Mouse (Mus musculus): ENCODE measurements at regions not wholly inside any gene's neighbourhood (a gene's known extent, or its start where the extent isn't known, plus 50 kb on each side); places are given as distances from the start of the nearest gene placed in this dataset.

GRCm38 (mm10) chr8:26527186-26527580 lies 407.8 kb downstream of the Gm45692 start:
- no peak for DNase-seq

- no peak for DNase-seq
Measured at GRCm38 (mm10) chr8:26529921-26530320, 410.6 kb downstream of the Gm45692 start.

GRCm38 (mm10) chr8:26533444-26534421 lies 414.4 kb downstream of the Gm45692 start:
- DNase-seq: peak; percentile 91

DNA sequence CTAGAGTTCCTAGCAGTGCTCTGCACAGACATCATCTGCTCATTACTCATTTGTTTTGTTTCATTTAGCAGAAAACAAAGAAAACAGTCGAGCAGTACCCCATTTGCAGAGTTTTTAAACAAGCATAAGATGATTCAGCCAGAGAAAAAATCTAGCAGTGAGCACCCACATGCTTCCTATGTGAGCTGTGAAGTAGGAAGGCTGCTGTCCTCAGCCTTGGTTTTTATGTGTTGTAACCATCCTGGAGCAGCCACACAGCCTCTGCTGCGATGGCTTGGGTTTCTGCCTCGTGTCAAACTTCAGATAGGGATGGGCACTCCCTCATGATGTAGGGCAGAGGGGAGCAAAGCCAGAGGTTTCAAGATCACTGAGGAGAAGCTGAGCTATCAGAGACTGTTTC lies 416.5 kb downstream of the Gm45692 start:
- DNase-seq: no peak

GRCm38 (mm10) chr8:26553691-26554090 lies 423.4 kb upstream of the Zfp703 start:
- no peak for DNase-seq

DNA sequence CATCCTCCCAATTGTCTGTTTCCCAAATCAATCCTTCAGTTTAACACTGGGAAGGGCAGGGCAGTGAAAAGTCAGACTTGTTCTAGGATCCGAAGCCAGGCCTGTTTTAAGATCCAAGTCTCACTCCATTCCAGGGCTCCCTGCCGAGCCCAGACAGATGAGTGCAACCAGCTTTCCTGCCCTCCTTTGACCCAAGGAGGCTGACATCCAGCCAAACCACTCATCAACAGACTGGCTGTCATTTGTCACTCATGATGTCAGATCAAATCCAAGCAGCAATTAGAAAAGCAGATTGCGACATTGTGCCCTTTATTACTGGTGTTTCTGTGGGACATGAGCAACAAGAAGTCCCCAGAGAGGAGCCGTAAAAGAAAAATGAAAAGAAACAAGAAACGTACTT lies 417.9 kb upstream of the Zfp703 start:
- no peak for DNase-seq

GRCm38 (mm10) chr8:26563151-26563550 lies 414.0 kb upstream of the Zfp703 start:
- DNase-seq: no peak

DNA sequence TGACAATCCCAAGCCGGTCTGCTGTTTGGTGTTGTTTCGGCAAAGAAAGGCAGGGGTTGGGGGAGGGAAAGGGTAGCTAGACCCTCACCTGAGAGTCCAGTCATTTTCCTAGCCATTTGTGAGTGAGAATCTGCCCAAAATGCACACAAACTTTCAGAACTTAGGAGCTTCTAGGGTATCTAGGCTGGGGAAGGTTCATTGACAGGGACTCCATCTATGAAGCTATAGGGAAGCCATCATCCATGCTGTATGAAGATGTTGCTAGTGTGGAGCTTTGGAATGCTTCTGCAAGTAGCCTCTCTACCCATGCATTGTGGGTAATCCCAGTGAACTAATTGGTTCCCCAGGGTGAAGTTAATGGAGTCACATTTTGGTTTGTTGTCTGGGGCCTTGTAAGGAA lies 412.9 kb upstream of the Zfp703 start:
- DNase-seq: no peak

DNA sequence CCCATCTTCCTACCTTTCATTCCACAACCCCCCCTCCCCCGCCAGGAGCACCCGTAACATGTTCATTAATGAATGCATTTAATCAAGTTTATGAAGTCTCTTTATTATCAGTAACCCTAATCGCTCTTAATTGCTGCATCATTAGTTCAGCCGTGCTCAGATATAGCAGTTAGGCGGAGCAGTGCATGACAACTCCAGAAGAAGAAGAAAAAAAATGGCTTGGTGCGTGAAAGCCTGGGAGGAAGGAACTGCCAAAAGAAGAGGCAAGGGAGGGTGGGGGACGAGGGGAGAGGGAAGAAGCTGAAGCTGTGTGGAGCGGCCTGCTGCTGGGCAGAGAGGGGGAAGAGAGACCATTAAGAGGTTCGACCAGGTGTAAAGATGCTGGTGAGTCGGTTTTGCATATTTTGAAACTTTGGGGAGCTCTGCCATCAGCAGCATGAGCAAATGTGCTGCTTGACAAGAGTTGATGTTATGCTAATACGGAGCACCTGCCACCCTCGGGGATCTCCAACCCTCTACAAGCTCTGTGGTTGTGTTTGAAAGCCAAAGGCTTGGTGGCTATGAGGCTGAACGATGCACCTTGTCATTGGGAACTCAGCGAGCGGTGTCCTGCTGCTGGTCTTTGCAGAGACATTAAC lies 408.6 kb upstream of the Zfp703 start:
- DNase-seq: no peak

DNA sequence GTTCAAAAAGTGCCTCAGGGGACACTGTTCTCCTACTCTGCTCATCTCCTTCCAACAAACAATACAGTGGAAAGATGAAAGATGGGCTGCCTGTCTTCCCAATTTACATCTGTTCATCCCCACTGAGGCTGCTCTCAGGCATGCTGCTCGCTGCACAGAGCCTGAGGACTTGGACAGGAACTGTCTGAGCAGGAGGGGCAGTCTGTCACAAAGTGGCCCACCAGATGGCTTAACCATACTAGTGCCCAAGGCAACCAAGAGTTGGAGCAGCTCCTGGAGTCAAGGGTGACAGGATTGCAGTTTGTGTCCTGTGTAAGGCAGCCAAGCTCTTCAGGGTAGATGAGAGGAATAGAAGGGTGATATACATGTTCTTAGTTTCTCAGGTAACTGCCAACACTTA lies 388.3 kb upstream of the Zfp703 start:
- peak; percentile 48 for DNase-seq

DNA sequence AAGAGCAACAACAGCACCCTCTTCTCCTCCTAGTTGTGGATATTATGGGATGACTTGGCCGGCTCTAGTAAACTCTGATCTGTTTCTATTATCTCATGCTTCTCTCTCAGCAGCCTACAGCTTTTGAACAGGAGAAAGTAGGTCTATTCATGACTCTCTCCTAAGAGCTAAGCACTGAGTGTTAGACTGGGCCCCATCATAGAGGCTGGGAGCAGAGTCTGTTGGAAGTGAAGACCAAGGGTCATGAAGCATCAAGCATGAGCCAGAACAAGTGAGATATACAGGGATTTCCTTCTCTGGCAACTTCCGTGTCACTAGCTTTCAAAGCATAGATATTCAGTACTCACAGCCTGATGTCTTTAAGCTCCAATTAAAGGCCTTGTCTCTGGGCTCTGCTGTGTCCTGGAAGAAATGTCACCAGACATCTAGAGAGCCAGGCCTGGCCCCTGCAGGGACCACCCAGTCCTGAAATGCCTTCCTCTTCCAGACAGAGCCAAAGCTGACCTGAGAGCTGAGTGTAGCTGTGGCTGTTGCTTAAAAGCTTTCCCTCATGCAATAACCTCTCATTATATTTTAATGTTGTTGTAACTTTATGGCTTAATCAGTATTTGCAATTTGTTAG lies 386.4 kb upstream of the Zfp703 start:
- DNase-seq: peak; percentile 12

- DNase-seq: peak; percentile 77
Measured at GRCm38 (mm10) chr8:26591266-26591665, 385.9 kb upstream of the Zfp703 start.

GRCm38 (mm10) chr8:26593536-26594368 lies 383.4 kb upstream of the Zfp703 start:
- no peak for DNase-seq

- no peak for DNase-seq
Measured at GRCm38 (mm10) chr8:26594369-26594920, 382.7 kb upstream of the Zfp703 start.

DNA sequence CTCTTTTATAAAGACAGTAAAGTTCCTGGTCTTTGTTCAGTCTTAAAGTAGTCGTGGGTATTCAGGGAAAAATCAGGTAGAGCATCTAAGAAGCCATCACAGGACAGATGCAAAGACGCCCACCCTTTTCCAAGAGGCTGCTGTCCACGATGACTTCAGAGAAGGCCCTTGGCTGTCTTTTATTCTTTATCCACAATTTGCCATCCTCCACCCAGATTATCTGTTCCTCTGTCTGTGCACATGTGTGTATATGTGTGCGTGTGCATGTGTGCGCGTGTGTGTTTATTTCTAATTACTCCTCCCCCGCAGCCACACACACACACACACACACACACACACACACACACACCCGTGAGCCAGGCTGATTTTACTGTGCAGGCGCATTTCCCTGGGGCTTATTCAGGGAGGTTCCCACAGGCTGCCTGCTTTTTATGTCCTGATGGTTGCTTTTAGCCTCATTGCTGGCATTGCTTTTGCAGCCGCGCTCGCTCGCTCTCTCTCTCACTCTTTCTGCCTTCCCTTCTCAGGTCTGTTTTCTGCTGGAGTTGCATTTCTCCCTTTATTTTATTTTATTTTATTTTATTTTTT lies 381.6 kb upstream of the Zfp703 start:
- DNase-seq: no peak

DNA sequence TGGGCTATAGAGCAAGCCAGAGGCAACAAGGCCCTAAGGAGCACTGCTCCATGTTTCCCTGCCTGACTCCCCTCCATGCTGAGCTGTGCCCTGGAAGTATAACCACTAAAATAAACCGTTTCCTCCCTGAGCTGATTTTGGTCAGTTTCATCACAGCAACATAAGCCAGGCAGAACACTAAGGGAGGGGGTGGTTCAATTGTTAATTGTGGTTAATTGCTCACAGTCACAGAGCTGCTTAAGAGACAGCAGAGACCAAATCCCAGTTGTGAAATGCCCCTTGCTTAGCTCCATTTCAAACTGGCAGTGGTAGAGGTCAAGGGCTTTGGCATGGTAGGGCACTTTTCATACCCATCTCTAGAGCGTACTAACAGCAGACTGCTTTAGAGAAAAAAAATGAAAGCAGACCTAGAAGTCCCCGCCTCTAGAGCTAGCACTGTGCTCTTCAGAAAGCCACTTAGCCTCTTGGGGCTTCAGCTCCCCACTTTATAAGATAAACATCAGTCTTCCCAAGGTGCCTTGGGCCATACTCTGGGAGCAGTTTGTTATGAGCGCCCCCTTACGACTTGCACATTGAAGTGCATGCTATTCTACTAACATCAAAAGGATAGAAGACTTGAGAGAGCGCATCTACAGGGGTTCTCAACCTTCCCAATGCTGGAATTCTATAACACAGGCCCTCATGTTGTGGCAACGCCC lies 380.3 kb upstream of the Zfp703 start:
- no peak for DNase-seq

- DNase-seq: no peak
Measured at GRCm38 (mm10) chr8:26598520-26598919, 378.6 kb upstream of the Zfp703 start.

- no peak for DNase-seq
Measured at GRCm38 (mm10) chr8:26600127-26600526, 377.0 kb upstream of the Zfp703 start.

- no peak for DNase-seq
Measured at GRCm38 (mm10) chr8:26608001-26608400, 369.1 kb upstream of the Zfp703 start.

- no peak for DNase-seq
Measured at GRCm38 (mm10) chr8:26608588-26608987, 368.5 kb upstream of the Zfp703 start.

DNA sequence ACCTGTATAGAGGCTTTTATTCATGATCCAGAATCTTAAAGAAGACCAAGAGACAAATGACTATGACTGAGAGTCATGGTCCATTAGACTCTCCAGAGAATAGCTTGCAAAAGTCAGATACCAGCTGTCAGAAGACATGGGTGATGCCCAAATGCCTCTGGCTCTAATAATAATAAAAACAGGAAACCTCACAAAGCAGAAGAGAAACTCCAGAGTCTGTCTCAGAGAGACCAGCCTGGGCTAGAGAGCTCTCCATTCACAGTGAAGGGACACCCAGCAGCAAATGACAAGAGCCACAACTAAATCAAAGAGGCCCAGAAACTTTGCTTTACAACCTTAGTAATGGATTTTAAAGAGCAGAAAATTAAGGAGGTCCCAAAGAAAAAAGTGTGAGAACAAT lies 365.0 kb upstream of the Zfp703 start:
- DNase-seq: no peak

Data from cerebellum, adult 11 months (tissue).